Mouse (Mus musculus): ENCODE data around the gene Kif18a. TPM values are rescaled to one million over a fixed set of nuclear protein-coding genes. Genes with fewer than 3 reads are reported as not detected.

Kif18a gene
- polyA plus RNA-seq (2014; fragmentation: Illumina TruSeq; extraction: RNeasy Lipid Tissue Mini Kit (QIAGEN cat#74804); ENCODE audit: low read depth, low replicate concordance): 0.71 TPM

GRCm38 (mm10) chr2:109280600-109281340 is at the start of gene Kif18a, which contains the start of gene Mettl15:
Gene Kif18a, plus strand, starts transcription at chr2:109280738.
Gene Mettl15, minus strand, starts transcription at chr2:109280748.

Other genes with a start within 250 kb of the Kif18a start
- gene Mettl15, start within 50 bp of the Kif18a start, polyA plus RNA-seq (2014; fragmentation: Illumina TruSeq; extraction: RNeasy Lipid Tissue Mini Kit (QIAGEN cat#74804); ENCODE audit: low read depth, low replicate concordance): 11.7 TPM